8 mouse cellular contexts compared by ENCODE assay signal in genomic region chr2:155629231-155629661, GRCm38 (mm10). TPM values are rescaled to one million over a fixed set of nuclear protein-coding genes. Genes with fewer than 3 reads are reported as not detected.
A peak's percentile ranks its signal among the peaks of the same experiment; 100 is the strongest.
DNase-seq lines count a peak whose midpoint lies in the region; ATAC-seq and TF ChIP-seq lines count a peak whose summit lies in the region.

No protein-coding gene starts in this region.

- intact Hi-C loops in gastrocnemius, adult 2 months (cut with DNase I), result loop anchor here (5.0 kb wide), 1 partner anchor 37 kb away; the partner anchor contains the start of gene Gss
- intact Hi-C loops in gastrocnemius, postnatal 36 days (cut with DNase I), result no loop called here
- intact Hi-C loops in left cerebral cortex, postnatal 4 days (cut with DNase I), result no loop called here

- ATAC-seq in hematopoietic stem cell, adult 5-6 weeks (replicated peaks in 1 of 2; ENCODE audit: insufficient read depth in 1 of 2, low FRiP score in 2 of 2, low TSS enrichment in 1 of 2, low read depth in 1 of 2, poor library complexity in 2 of 2, severe bottlenecking in 2 of 2), result peak; percentile 4 to 20; a peak in 1 of 4 replicates
- peak; percentile 44; the same call in 1 of the 2 replicates for ATAC-seq in midbrain, embryonic 16.5 days

- H3K4me3 ChIP-seq in gastrocnemius, adult 2 months, result peak overlapping the region; percentile 59
- H3K4me3 ChIP-seq in ES-E14 (ENCODE audit: insufficient read depth in 1 of 2, low read depth in 1 of 2, low read length in 2 of 2, poor library complexity in 1 of 2, severe bottlenecking in 1 of 2), result peak overlapping the region; percentile 34 to 52
- peak overlapping the region; percentile 27 for H3K4me3 ChIP-seq in cortical plate, adult 2 months (ENCODE audit: insufficient read depth, low read length)
- peak overlapping the region; percentile 41 for H3K4me3 ChIP-seq in midbrain, embryonic 16.5 days (ENCODE audit: low read depth, low read length)

- WGBS in midbrain, embryonic 16.5 days, result 2% methylated on average over 31 of the region's 35 CpGs

- in situ Hi-C loops in ES-E14 (cut with MboI; ENCODE audit: low sequenced_read_pairs in 2 of 2, unreplicated experiment in 2 of 2), result no loop called here

- TF ChIP-seq POLR2A in cortical plate, adult 2 months (IDR thresholded peaks at IDR 0.05; ENCODE audit: extremely low read depth, insufficient read depth, low read length), result peak; percentile 45; the same call in 1 of the 2 replicates

- H3K27me3 ChIP-seq in midbrain, embryonic 16.5 days (ENCODE audit: control insufficient read depth, insufficient read depth, low read depth, low read length), result peaks cover 36% of the 10 kb centered on the region

- H3K9me3 ChIP-seq in ES-E14 (ENCODE audit: control insufficient read depth, insufficient read depth, low read depth, low read length), result no peaks in the 10 kb centered on the region
- H3K9me3 ChIP-seq in midbrain, embryonic 16.5 days (replicated peaks; ENCODE audit: control insufficient read depth, low read length, poor library complexity, severe bottlenecking), result no peaks in the 10 kb centered on the region

- TF ChIP-seq CTCF in gastrocnemius, adult 2 months (IDR thresholded peaks at IDR 0.05), result no peak
- no peak for TF ChIP-seq CTCF in cortical plate, adult 2 months (IDR thresholded peaks at IDR 0.05; ENCODE audit: extremely low read depth, insufficient read depth, low read length)

- H3K4me2 ChIP-seq in midbrain, embryonic 16.5 days (ENCODE audit: low read length), result peak overlapping the region; percentile 78

- H3K4me1 ChIP-seq in ES-E14 (ENCODE audit: control insufficient read depth in 2 of 2, insufficient read depth in 2 of 2, low read length in 2 of 2, poor library complexity in 1 of 2), result peaks cover 0 to 30% of the 10 kb centered on the region in 2 experiments; a peak in 1 of 4 replicates
- H3K4me1 ChIP-seq in cortical plate, adult 2 months (ENCODE audit: control insufficient read depth, insufficient read depth, low read length), result peaks cover 4% of the 10 kb centered on the region
- H3K4me1 ChIP-seq in midbrain, embryonic 16.5 days (ENCODE audit: control insufficient read depth, insufficient read depth, low read length), result peaks cover 10% of the 10 kb centered on the region

- peak overlapping the region; percentile 29; the same call in 1 of the 2 replicates for H3K9ac ChIP-seq in ES-E14 (ENCODE audit: insufficient read depth, low read depth, low read length, poor library complexity, severe bottlenecking)
- H3K9ac ChIP-seq in midbrain, embryonic 16.5 days (ENCODE audit: low read depth, low read length), result peak overlapping the region; percentile 68

- peak; percentile 55 for DNase-seq in gastrocnemius, adult 2 months
- no peak for DNase-seq in gastrocnemius, postnatal 36 days
- no peak for DNase-seq in ES-E14 (ENCODE audit: low read depth, low spot score)
- peak; percentile 54 for DNase-seq in left cerebral cortex, postnatal 4 days
- no peak for DNase-seq in spleen, postnatal 36 days (ENCODE audit: low spot score in 2 of 2)

- H3K27ac ChIP-seq in gastrocnemius, adult 2 months, result no peak overlapping the region
- no peak overlapping the region for H3K27ac ChIP-seq in ES-E14 (ENCODE audit: insufficient read depth, low read depth, low read length, poor library complexity, severe bottlenecking)
- peak overlapping the region; percentile 38 for H3K27ac ChIP-seq in cortical plate, adult 2 months (ENCODE audit: insufficient read depth, low read length)
- H3K27ac ChIP-seq in midbrain, embryonic 16.5 days (ENCODE audit: low read length), result peak overlapping the region; percentile 29; the same call in 1 of the 2 replicates

- H3K36me3 ChIP-seq in ES-E14 (ENCODE audit: control insufficient read depth, insufficient read depth, low read length, poor library complexity, severe bottlenecking), result peaks cover under 1% of the 10 kb centered on the region; the same call in 1 of the 2 replicates
- peaks cover 9% of the 10 kb centered on the region; the same call in 1 of the 2 replicates for H3K36me3 ChIP-seq in midbrain, embryonic 16.5 days (ENCODE audit: control insufficient read depth, insufficient read depth, low read length)

TF ChIP-seq in ES-E14, 5 proteins besides CTCF, POLR2A, EP300 and RAD21:
- TF ChIP-seq HCFC1 (IDR thresholded peaks at IDR 0.05; ENCODE audit: borderline replicate concordance, insufficient read depth, low read length), result no peak
- no peak for TF ChIP-seq CHD2 (IDR thresholded peaks at IDR 0.05; ENCODE audit: low read depth, low read length)
- no peak for TF ChIP-seq ZNF384 (IDR thresholded peaks at IDR 0.05; ENCODE audit: low read depth, low read length)
- no peak for TF ChIP-seq ZC3H11A (IDR thresholded peaks at IDR 0.05; ENCODE audit: borderline replicate concordance, low read depth, low read length)
- no peak for TF ChIP-seq MAFK (IDR thresholded peaks at IDR 0.05; ENCODE audit: insufficient read depth, low read depth, low read length)

RNA-seq across cellular contexts. Expression of gene Myh7b, which starts 18.2 kb away (rescaled TPM):
- total RNA-seq in gastrocnemius, adult 2 months (2021), result 1 to 10 TPM; 5.1 to 9.8 TPM
- total RNA-seq in gastrocnemius, postnatal 36 days (2021), result 1 to 10 TPM; 1.9 to 6.8 TPM
- 5.4 and 8.0 TPM in 2 replicates for total RNA-seq in ES-E14 (2012; rRNA removed)
- polyA plus RNA-seq in cortical plate, adult 2 months (2012; rRNA removed), result 10.5 and 13.8 TPM in 2 replicates
- total RNA-seq in hematopoietic stem cell, adult 5-6 weeks (2017), result 0.10 TPM in 1 of 2 replicates, not detected in the other
- total RNA-seq in left cerebral cortex, postnatal 4 days (2021), result 1 to 10 TPM; 1.2 to 3.6 TPM
- polyA plus RNA-seq in midbrain, embryonic 16.5 days (2015; fragmentation: Nextera tagmentation; extraction: Ambion mirVana), result 0.80 and 1.0 TPM in 2 replicates

RNA-seq across cellular contexts. Expression of gene Gss, which starts 36.6 kb away (rescaled TPM):
- total RNA-seq in gastrocnemius, adult 2 months (2021), result 1 to 10 TPM; 5.7 to 6.4 TPM
- total RNA-seq in gastrocnemius, postnatal 36 days (2021), result 1 to 10 TPM; 3.7 to 6.0 TPM
- 17.8 and 27.8 TPM in 2 replicates for total RNA-seq in ES-E14 (2012; rRNA removed)
- 17.2 and 18.4 TPM in 2 replicates for polyA plus RNA-seq in cortical plate, adult 2 months (2012; rRNA removed)
- total RNA-seq in hematopoietic stem cell, adult 5-6 weeks (2017), result 18.3 and 32.5 TPM in 2 replicates
- 10 to 100 TPM in 1 of 2 experiments, 1 to 10 TPM in 1; 9.4 to 11.9 TPM for total RNA-seq in left cerebral cortex, postnatal 4 days (2021)
- polyA plus RNA-seq in midbrain, embryonic 16.5 days (2015; fragmentation: Nextera tagmentation; extraction: Ambion mirVana), result 13.6 and 15.1 TPM in 2 replicates

Comparison
In these comparisons a context has a peak if more than half of its experiments do, and no peak if none do; other contexts are left out.
1. DNase-seq: peak in gastrocnemius, adult 2 months (single experiment) and left cerebral cortex, postnatal 4 days (single experiment); none in gastrocnemius, postnatal 36 days (0 of 2), ES-E14 (single experiment) and spleen, postnatal 36 days (0 of 2).
2. H3K27ac ChIP-seq: peak in cortical plate, adult 2 months (single experiment) and midbrain, embryonic 16.5 days (single experiment); none in gastrocnemius, adult 2 months (single experiment) and ES-E14 (single experiment).
3. Peak in every context shown above with its lines, with median percentiles within 50 percentile points of each other: H3K4me3 ChIP-seq.